Mouse (Mus musculus) testis, adult 2 months (tissue): Measurements from ENCODE around the gene Fbxw5.

Source experiments
- CTCF ChIP-seq: fragments of 200-500 bp; IDR thresholded peaks from 2 replicates; pipeline ENCODE4 v1.5.1; 2012; ENCODE audit warnings: low read depth, mild to moderate bottlenecking, inconsistent platforms, low read length, moderate library complexity; ENCODE audit not compliant: control insufficient read depth, insufficient read depth, insufficient replicate concordance
- POLR2A ChIP-seq: fragments of 200-500 bp; IDR thresholded peaks from 2 replicates; pipeline ENCODE4 v1.6.1; 2012; ENCODE audit warnings: low read depth, mild to moderate bottlenecking, inconsistent platforms, low read length, moderate library complexity; ENCODE audit not compliant: control insufficient read depth

DNA sequence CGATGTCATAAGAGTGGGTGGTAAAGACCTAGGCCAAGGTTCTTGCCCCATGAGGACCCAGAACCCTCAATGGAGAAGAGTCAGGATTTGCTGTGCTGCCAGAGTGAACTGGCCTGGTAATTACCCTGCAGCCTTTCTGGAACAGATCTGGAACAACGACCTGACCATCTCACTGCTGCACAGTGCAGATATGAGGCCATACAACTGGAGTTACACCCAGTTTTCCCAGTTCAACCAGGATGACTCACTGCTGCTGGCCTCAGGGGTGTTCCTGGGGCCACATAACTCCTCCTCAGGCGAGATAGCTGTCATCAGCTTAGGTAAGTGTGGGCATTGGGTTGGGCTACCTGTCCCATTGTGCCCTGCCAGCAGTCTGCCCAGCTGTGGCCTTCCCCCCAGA, 2.2 kb downstream of the Fbxw5 start:
- TF ChIP-seq CTCF: no peak
- no peak for TF ChIP-seq POLR2A
